Mouse (Mus musculus) frontal cortex, postnatal 25 days (tissue): ENCODE measurements around the gene Rint1.

Experiments
- DNase-seq, 2 experiments: peaks; one replicate each; pipeline ENCODE4 v3.0.0; 2022; ENCODE audit warnings: low spot score in 2 of 2

Rint1 gene

GRCm38 (mm10) chr5:23864054-23864965 is 76.8 kb downstream of the Rint1 start:
- DNase-seq = no peak

GRCm38 (mm10) chr5:23865941-23866340 is 78.4 kb downstream of the Rint1 start:
- DNase-seq = no peak
